9 mouse cellular contexts compared by ENCODE assay signal in the genomic region with DNA sequence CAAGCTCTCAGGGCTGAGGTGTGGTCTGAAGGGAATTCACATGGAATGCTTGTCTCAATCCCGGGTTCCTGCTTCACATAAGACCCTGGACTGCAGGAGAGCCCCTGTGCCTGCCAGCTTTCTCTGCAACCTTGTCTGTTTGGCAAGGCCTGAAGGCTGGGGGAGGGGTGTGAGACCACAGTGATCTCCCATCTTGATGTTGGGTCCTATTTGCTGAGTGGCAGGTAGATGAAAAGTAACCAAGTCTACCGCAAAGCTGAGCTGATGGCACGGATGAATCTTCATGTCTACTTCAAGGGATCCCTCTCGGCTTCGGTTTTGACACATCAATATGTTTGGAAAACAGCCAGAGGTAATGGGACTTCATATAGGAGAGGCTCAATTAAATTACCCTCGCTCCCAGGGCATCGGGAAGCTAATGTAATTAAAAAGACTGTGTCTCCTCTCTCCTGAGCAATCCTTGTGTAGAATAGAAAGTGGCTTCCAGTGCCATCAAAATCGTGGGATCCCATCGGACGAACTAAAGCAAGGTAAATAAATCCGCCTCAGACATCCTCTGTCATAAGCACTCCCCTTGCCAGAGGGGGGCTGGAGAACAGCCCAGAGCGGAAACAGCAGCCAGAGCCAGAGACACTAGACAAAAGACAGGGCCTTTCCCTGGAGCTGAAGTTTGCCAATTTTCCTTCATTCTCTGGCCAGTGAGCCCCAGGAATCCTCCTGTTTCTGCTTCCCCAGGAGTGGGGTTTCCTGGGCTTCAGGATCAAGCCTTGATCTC. TPM values are rescaled to one million over a fixed set of nuclear protein-coding genes. Genes with fewer than 3 reads are reported as not detected.
DNase-seq lines count a peak whose midpoint lies in the region; ATAC-seq and TF ChIP-seq lines count a peak whose summit lies in the region.
"Had no signal": no experiment of that assay in that cellular context is flagged by ENCODE, and none has a peak within 500 bp of the region (broad histone marks: within the 10 kb centered on the region; RNA-seq: fewer than 3 reads in every experiment).

No protein-coding gene starts in this region.

- H3K4me1 ChIP-seq in heart, embryonic 14.5 days (ENCODE audit: control insufficient read depth in 2 of 2, insufficient read depth in 2 of 2, low read length in 2 of 2) = peaks cover 4 to 6% of the 10 kb centered on the region in 2 experiments; a peak in 3 of 4 replicates
- H3K4me1 ChIP-seq in limb, embryonic 14.5 days (ENCODE audit: control insufficient read depth, insufficient read depth, low read length) = peaks cover 13% of the 10 kb centered on the region; the same call in 1 of the 2 replicates

- WGBS in heart, embryonic 14.5 days = 64% methylated on average over 12 of the region's 12 CpGs
- WGBS in limb, embryonic 14.5 days = 60% methylated on average over 12 of the region's 12 CpGs

- H3K9me3 ChIP-seq in heart, embryonic 14.5 days (ENCODE audit: control insufficient read depth, low read length) = no peaks in the 10 kb centered on the region
- H3K9me3 ChIP-seq in limb, embryonic 14.5 days (ENCODE audit: control insufficient read depth, low read length) = no peaks in the 10 kb centered on the region

- H3K36me3 ChIP-seq in heart, embryonic 14.5 days (ENCODE audit: control insufficient read depth, insufficient read depth, low read length) = no peaks in the 10 kb centered on the region
- no peaks in the 10 kb centered on the region for H3K36me3 ChIP-seq in limb, embryonic 14.5 days (ENCODE audit: control insufficient read depth, insufficient read depth, low read length)

- H3K4me3 ChIP-seq in heart, embryonic 14.5 days (ENCODE audit: control insufficient read depth in 1 of 2, insufficient read depth in 1 of 2, low read depth in 1 of 2, low read length in 2 of 2) = no peak overlapping the region
- no peak overlapping the region for H3K4me3 ChIP-seq in limb, embryonic 14.5 days (replicated peaks; ENCODE audit: low read length)

- TF ChIP-seq POLR2A in limb, embryonic 14.5 days (IDR thresholded peaks at IDR 0.05; ENCODE audit: borderline replicate concordance, extremely low read depth, insufficient read depth, insufficient read length) = no peak

- H3K4me2 ChIP-seq in heart, embryonic 14.5 days (ENCODE audit: low read length) = no peak overlapping the region
- no peak overlapping the region for H3K4me2 ChIP-seq in limb, embryonic 14.5 days (replicated peaks; ENCODE audit: low read depth, low read length, severe bottlenecking)

- ATAC-seq in heart, embryonic 14.5 days (ENCODE audit: insufficient number of reproducible peaks, insufficient read depth, low FRiP score, low read depth) = 0 out of 2 replicates have a peak, but pooled peaks have one; percentile 47
- no peak for ATAC-seq in limb, embryonic 14.5 days (ENCODE audit: low FRiP score, low read depth)

- peak overlapping the region; percentile 15 to 52; a peak in 2 of 4 replicates for H3K27ac ChIP-seq in heart, embryonic 14.5 days (replicated peaks in 1 of 2; ENCODE audit: control insufficient read depth in 1 of 2, insufficient read depth in 1 of 2, low read depth in 2 of 2, low read length in 2 of 2)
- no peak overlapping the region for H3K27ac ChIP-seq in limb, embryonic 14.5 days (replicated peaks; ENCODE audit: low read depth, low read length)

- peak; percentile 13 for DNase-seq in gastrocnemius, postnatal 25 days
- DNase-seq in gastrocnemius, adult 18-20 months (ENCODE audit: low spot score) = no peak
- peak; percentile 68 for DNase-seq in cerebellum, adult 11 months
- DNase-seq in limb, embryonic 14.5 days (ENCODE audit: low spot score) = peak; percentile 42
- DNase-seq in thymus, adult 18-20 months = no peak
- DNase-seq in natural killer cell, adult 2 months (ENCODE audit: low spot score in 2 of 2) = no peak
- DNase-seq in adipocyte (ENCODE audit: low spot score) = no peak

- no peak overlapping the region for H3K9ac ChIP-seq in heart, embryonic 14.5 days (ENCODE audit: low read length)
- H3K9ac ChIP-seq in limb, embryonic 14.5 days (ENCODE audit: low read depth, low read length, severe bottlenecking) = no peak overlapping the region

- peaks cover 25% of the 10 kb centered on the region for H3K27me3 ChIP-seq in heart, embryonic 14.5 days (ENCODE audit: control insufficient read depth, insufficient read depth, low read length)
- H3K27me3 ChIP-seq in limb, embryonic 14.5 days (ENCODE audit: control insufficient read depth, insufficient read depth, low read length) = no peaks in the 10 kb centered on the region

RNA-seq across cellular contexts. Expression of a gene that starts 28.0 kb away (rescaled TPM):
- total RNA-seq in gastrocnemius, postnatal 25 days (2021) = not detected
- under 1 TPM in 1 of 2 experiments, not detected in 1; 0.02 TPM for total RNA-seq in gastrocnemius, adult 18-20 months (2021)
- polyA plus RNA-seq in heart, embryonic 14.5 days (2014; fragmentation: Nextera tagmentation; extraction: Ambion mirVana) = 0.27 and 0.31 TPM in 2 replicates
- 1.8 and 2.1 TPM in 2 replicates for polyA plus RNA-seq in limb, embryonic 14.5 days (2012; rRNA removed)
- 0.83 and 0.89 TPM in 2 replicates for polyA plus RNA-seq in limb, embryonic 14.5 days (2014; fragmentation: Nextera tagmentation; extraction: Ambion mirVana)
- total RNA-seq: common myeloid progenitor, adult 5-6 weeks had no signal

Comparison
In these comparisons a context has a peak if more than half of its experiments do, and no peak if none do; other contexts are left out.
1. DNase-seq: peak in gastrocnemius, postnatal 25 days (single experiment), cerebellum, adult 11 months (single experiment) and limb, embryonic 14.5 days (single experiment); none in gastrocnemius, adult 18-20 months (single experiment), thymus, adult 18-20 months (0 of 2), natural killer cell, adult 2 months (0 of 2) and adipocyte (single experiment).